In genomic region chr6:83342957-83343356, GRCm38 (mm10) we compare ENCODE assay signal across 25 mouse cellular contexts. TPM values are rescaled to one million over a fixed set of nuclear protein-coding genes. Genes with fewer than 3 reads are reported as not detected.
DNase-seq lines count a peak whose midpoint lies in the region; ATAC-seq and TF ChIP-seq lines count a peak whose summit lies in the region.
"Had no signal": no experiment of that assay in that cellular context is flagged by ENCODE, and none has a peak within 500 bp of the region (broad histone marks: within the 10 kb centered on the region; RNA-seq: fewer than 3 reads in every experiment).

No protein-coding gene starts in this region.

- H3K9me3 ChIP-seq in heart, embryonic 11.5 days (replicated peaks; ENCODE audit: control insufficient read depth, low read length) = no peaks in the 10 kb centered on the region
- H3K9me3 ChIP-seq: embryonic facial prominence, embryonic 13.5 days; embryonic facial prominence, embryonic 15.5 days; forebrain, embryonic 10.5 days; forebrain, embryonic 12.5 days; G1E had no signal

- no peak overlapping the region for H3K4me2 ChIP-seq in heart, embryonic 11.5 days
- H3K4me2 ChIP-seq: embryonic facial prominence, embryonic 13.5 days; embryonic facial prominence, embryonic 15.5 days; forebrain, embryonic 12.5 days had no signal

- no peak for TF ChIP-seq POLR2A in cerebellum, adult 2 months (IDR thresholded peaks at IDR 0.05; ENCODE audit: borderline replicate concordance, insufficient read depth, low read length)

- H3K4me1 ChIP-seq in cerebellum, adult 2 months (ENCODE audit: control insufficient read depth, insufficient read depth, low read length) = peaks cover 7% of the 10 kb centered on the region
- no peaks in the 10 kb centered on the region for H3K4me1 ChIP-seq in heart, embryonic 11.5 days (ENCODE audit: control insufficient read depth, insufficient read depth, low read length)
- H3K4me1 ChIP-seq: embryonic facial prominence, embryonic 13.5 days; embryonic facial prominence, embryonic 15.5 days; forebrain, embryonic 10.5 days; forebrain, embryonic 12.5 days had no signal

- no peak for TF ChIP-seq CTCF in cerebellum, adult 2 months (IDR thresholded peaks at IDR 0.05; ENCODE audit: borderline replicate concordance, insufficient read depth, low read depth, low read length)

- H3K27ac ChIP-seq in cerebellum, adult 2 months (ENCODE audit: insufficient read depth, low read length) = no peak overlapping the region
- no peak overlapping the region for H3K27ac ChIP-seq in heart, embryonic 11.5 days (ENCODE audit: low read depth, low read length)
- H3K27ac ChIP-seq: embryonic facial prominence, embryonic 13.5 days; embryonic facial prominence, embryonic 15.5 days; forebrain, embryonic 10.5 days; forebrain, embryonic 12.5 days had no signal

- DNase-seq in cerebellum, adult 2 months = peak; percentile 46 to 53
- no peak for DNase-seq in cerebellum, adult 8-10 months
- DNase-seq in cerebellum, postnatal 25 days = peak; percentile 40 to 68
- no peak for DNase-seq in cerebellum, adult 9-10 months
- no peak for DNase-seq in heart, postnatal 14 days
- DNase-seq in brain, adult 2 months (ENCODE audit: low read depth, low spot score) = peak; percentile 33
- DNase-seq: adrenal gland, adult 8-10 months; adrenal gland, postnatal 14 days; adrenal gland, postnatal 36 days; B cell, adult 2 months; cerebellum, adult 11 months; embryo, embryonic 11 days had no signal

- H3K4me3 ChIP-seq in cerebellum, adult 2 months (replicated peaks; ENCODE audit: insufficient read depth, low read depth, low read length) = no peak overlapping the region
- H3K4me3 ChIP-seq in heart, embryonic 11.5 days (ENCODE audit: low read depth, low read length) = no peak overlapping the region
- H3K4me3 ChIP-seq: embryonic facial prominence, embryonic 13.5 days; embryonic facial prominence, embryonic 15.5 days; erythroblast, embryonic 14.5 days; forebrain, embryonic 10.5 days; forebrain, embryonic 12.5 days had no signal

- no peak for ATAC-seq in heart, embryonic 11.5 days (replicated peaks; ENCODE audit: insufficient number of reproducible peaks, low FRiP score, low TSS enrichment)
- ATAC-seq: activated CD4-positive, CD25-positive, alpha-beta regulatory T cell, adult 4 months; CD4-positive, CD25-positive, alpha-beta regulatory T cell, adult 4 months; forebrain, embryonic 14.5 days; forebrain, embryonic 16.5 days; Patski had no signal

- WGBS in cerebellum, adult 2 months = 33% methylated on average over 2 of the region's 2 CpGs
- WGBS in heart, embryonic 11.5 days (ENCODE audit: insufficient replicate concordance) = 96% methylated on average over 2 of the region's 2 CpGs

- intact Hi-C loops in heart, postnatal 14 days (cut with DNase I) = no loop called here

- H3K36me3 ChIP-seq in heart, embryonic 11.5 days (ENCODE audit: control insufficient read depth, insufficient read depth, low read length) = peaks cover 11% of the 10 kb centered on the region

- H3K9ac ChIP-seq in heart, embryonic 11.5 days (ENCODE audit: low read depth, low read length) = 0 out of 2 replicates have a peak overlapping the region, but pooled peaks have one; percentile 5
- H3K9ac ChIP-seq: embryonic facial prominence, embryonic 13.5 days; embryonic facial prominence, embryonic 15.5 days; forebrain, embryonic 12.5 days had no signal

- no peaks in the 10 kb centered on the region for H3K27me3 ChIP-seq in cerebellum, adult 2 months (ENCODE audit: control insufficient read depth, insufficient read depth, low read length)
- H3K27me3 ChIP-seq in heart, embryonic 11.5 days (ENCODE audit: control insufficient read depth, insufficient read depth, low read length) = no peaks in the 10 kb centered on the region
- H3K27me3 ChIP-seq: CH12.LX; embryonic facial prominence, embryonic 13.5 days; embryonic facial prominence, embryonic 15.5 days; forebrain, embryonic 12.5 days; Patski had no signal

RNA-seq across cellular contexts. Expression of gene Bola3, which starts 6.0 kb away (rescaled TPM):
- 87.1 and 90.2 TPM in 2 replicates for polyA plus RNA-seq in cerebellum, adult 2 months (2012; rRNA removed)
- 279 and 280 TPM in 2 replicates for polyA plus RNA-seq in heart, embryonic 11.5 days (2014; fragmentation: Nextera tagmentation; extraction: Ambion mirVana)
- 100 to 1,000 TPM; 297 to 299 TPM for total RNA-seq in heart, postnatal 14 days (2021)

RNA-seq across cellular contexts. Expression of gene Mob1a, which starts 17.1 kb away (rescaled TPM):
- 16.0 and 16.3 TPM in 2 replicates for polyA plus RNA-seq in cerebellum, adult 2 months (2012; rRNA removed)
- polyA plus RNA-seq in heart, embryonic 11.5 days (2014; fragmentation: Nextera tagmentation; extraction: Ambion mirVana) = 42.2 and 49.5 TPM in 2 replicates
- total RNA-seq in heart, postnatal 14 days (2021) = 10 to 100 TPM; 29.3 to 30.0 TPM

RNA-seq across cellular contexts. Expression of gene Mthfd2, which starts 17.2 kb away (rescaled TPM):
- 13.6 and 15.4 TPM in 2 replicates for polyA plus RNA-seq in cerebellum, adult 2 months (2012; rRNA removed)
- 44.5 and 45.4 TPM in 2 replicates for polyA plus RNA-seq in heart, embryonic 11.5 days (2014; fragmentation: Nextera tagmentation; extraction: Ambion mirVana)
- total RNA-seq in heart, postnatal 14 days (2021) = 1 to 10 TPM; 4.4 to 5.9 TPM

Comparison
In these comparisons a context has a peak if more than half of its experiments do, and no peak if none do; other contexts are left out.
1. DNase-seq: peak in cerebellum, adult 2 months (2 of 2), cerebellum, postnatal 25 days (2 of 2) and brain, adult 2 months (single experiment); none in cerebellum, adult 8-10 months (single experiment), cerebellum, adult 9-10 months (single experiment) and heart, postnatal 14 days (0 of 2).